Mouse (Mus musculus) gastrocnemius, postnatal 10 days (tissue): Measurements from ENCODE around the gene Ctsd. TPM values are rescaled to one million over a fixed set of nuclear protein-coding genes. Genes with fewer than 3 reads are reported as not detected.

Source experiments
- DNase-seq: peaks from one replicate; pipeline ENCODE4 v3.0.0; 2021; ENCODE audit warnings: mixed read lengths
- total RNA-seq, 2 experiments: library from RNA; stranded (reverse); gene quantifications; 2 replicates each; pipeline ENCODE4 v1.2.3; 2021

Gene Ctsd
- total RNA-seq, 2 experiments from 2014 or later: 249 to 254 TPM

DNA sequence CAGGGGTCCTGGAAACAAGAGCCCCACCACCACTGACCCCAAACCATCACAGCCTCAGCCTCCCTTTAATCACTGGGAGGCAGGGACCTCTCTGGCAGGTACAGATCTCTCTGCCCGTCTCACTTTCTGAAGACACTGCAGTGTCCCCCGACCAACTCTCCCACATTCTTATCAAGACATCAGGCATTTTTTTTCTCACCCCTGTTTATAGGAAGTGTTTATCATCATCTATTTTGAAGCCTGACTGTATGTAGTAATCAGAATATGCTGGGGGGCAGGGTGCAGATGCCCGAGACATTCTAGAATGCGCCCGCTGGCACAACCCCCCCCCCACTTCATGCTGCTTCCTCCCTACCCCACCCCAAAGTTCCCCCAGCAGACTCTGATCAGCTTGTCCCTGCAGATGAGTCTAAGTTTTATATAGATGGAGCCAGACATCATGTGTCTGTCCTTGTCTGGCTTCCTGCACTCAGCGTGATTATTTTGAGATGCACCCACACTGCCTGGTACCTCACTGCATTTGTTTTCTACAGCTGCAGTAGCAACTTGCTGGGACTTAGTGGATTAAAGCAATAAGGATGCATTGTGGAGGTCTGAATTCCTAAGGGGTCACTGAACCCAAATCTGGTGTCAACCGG is 12.4 kb upstream of the Ctsd start:
- no peak for DNase-seq

DNA sequence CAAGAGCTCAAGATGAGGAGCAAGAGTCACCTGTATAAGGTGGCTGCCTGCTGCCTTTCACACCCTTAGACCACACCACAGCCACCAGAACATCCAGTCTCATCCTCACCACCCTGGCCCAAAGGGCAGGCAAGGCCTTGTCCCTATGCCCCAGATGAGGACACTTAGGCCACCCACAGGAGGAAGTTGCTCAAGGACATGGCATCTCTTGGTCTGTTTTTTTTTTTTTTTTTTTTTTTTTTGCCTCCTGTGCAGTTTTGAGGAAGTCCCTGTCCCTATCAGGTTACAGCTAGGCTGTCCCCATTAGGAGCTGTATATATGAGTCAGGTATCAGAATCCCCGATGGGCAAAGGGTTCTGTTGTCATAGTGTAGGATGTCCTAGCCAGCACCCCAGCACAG is 11.4 kb upstream of the Ctsd start:
- no peak for DNase-seq

DNA sequence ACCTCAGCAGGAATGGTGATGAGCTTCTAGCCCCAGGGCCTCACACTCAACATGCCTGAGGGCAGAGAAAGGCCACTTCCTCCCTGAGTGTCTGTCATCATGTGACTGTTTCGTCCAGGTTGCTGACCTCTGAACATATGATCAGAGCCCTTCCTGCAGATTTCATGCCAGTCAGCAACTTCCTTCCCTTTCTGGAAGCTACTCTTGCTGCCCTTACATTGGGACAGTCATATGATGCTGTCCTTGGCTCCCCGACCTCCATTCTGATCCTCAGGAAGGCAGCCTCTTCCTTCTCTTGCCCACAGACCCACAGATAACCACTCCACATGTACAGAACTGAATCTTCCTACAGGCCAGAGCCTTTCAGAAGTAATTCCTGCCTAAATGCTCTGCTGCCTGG is 10.2 kb upstream of the Ctsd start:
- DNase-seq: no peak

DNA sequence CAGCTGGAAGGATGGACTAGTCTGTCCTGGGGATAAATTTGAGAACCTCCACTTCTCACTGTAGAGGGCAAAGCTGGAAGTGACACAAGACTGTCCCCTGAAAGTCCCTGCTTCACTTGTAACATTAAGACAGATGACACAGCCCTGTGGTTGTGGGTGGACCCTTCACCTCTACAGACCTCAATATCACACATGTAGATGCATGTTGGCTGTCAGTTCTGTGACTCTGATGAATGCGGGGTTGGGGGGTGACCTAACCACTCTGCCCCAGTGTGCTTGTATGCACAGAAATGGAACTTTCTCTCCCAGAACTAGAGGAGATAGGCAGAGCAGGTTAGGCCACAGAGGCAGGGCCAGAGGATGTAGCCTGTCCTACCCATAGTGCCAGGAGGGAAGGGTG is 8.8 kb upstream of the Ctsd start:
- DNase-seq: no peak

DNA sequence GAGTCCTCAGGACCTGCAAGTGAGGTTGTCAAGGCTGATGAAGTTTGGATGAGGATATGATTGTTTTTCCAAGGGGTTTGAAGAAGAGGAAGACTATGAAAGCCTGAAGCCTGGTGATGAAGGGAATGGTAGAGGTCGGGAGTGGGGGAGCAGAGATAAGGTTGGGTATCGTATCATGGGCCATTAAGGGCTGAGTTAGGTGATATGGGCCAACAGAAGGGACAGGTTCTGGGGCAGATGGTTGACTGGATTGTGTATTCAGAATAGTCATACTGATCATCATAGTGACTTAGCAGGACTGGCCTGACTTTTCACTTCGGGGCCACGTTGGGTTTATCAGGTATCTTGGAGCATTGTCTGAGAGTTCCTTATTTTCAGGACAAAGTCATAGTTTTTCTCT is 7.6 kb upstream of the Ctsd start:
- DNase-seq: no peak

GRCm38 (mm10) chr7:142394261-142395190 is 6.7 kb upstream of the Ctsd start:
- no peak for DNase-seq

- DNase-seq: no peak
Measured at GRCm38 (mm10) chr7:142393191-142393590, 5.4 kb upstream of the Ctsd start.

- no peak for DNase-seq
Measured at GRCm38 (mm10) chr7:142391609-142392008, 3.8 kb upstream of the Ctsd start.

DNA sequence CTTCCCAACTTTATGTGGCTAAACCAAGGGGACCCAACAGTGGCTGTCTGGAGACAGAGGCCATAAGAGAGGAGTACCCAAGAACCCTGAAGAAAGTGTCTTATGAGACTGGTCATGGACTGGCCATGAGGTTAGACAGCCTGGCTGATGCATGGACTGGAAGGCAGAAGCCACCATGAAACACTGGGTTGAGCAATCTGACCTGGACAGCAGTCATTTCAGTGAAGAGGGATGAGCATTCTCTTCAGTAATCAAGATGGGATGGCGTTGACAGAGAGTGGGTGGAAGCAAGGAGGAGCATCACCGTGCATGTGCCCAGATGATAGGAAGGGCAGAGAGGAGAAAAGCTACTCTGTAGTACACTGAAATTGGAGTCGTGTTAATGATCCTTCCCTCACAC is 3.3 kb upstream of the Ctsd start:
- DNase-seq: no peak

GRCm38 (mm10) chr7:142389961-142390650 is 2.3 kb upstream of the Ctsd start:
- DNase-seq: no peak

DNA sequence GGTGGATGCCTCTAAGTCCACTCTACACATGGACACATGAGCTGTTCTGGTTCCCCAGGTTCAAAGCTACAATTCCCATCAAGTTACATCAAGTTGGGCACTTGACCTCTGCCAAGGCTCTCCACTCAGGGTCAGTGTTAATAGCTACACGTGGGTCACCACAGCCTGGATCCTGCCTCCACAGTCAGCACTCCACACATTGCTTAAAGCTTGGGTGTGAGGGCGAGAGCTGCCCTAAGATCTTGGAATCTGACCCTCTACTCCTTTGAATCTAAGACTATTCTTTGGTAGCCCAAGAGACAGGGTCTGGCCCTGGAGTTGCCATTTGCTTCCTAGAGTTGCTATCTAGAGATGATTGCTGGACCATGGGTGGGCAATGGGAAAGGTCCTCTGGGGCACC is 902 bp upstream of the Ctsd start:
- no peak for DNase-seq

DNA sequence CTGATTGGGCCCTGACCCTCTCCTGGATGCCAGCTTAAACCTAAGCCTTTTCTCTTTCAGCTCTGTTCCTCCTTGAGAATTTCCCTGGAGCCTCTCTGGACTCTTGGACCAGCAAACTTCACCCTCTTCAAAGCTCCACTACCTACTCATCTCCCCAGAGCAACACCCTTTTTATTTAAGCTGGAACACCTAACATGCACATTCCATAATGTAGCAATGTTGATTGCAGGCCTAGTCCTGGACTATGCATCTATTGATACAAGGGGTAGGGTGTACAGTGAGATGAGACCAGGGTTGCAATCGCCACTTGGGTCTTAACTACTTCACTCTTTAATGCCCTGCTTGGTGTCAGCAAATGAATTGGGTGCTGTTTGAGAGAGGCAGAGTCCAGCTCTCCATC is 360 bp upstream of the Ctsd start:
- no peak for DNase-seq

DNA sequence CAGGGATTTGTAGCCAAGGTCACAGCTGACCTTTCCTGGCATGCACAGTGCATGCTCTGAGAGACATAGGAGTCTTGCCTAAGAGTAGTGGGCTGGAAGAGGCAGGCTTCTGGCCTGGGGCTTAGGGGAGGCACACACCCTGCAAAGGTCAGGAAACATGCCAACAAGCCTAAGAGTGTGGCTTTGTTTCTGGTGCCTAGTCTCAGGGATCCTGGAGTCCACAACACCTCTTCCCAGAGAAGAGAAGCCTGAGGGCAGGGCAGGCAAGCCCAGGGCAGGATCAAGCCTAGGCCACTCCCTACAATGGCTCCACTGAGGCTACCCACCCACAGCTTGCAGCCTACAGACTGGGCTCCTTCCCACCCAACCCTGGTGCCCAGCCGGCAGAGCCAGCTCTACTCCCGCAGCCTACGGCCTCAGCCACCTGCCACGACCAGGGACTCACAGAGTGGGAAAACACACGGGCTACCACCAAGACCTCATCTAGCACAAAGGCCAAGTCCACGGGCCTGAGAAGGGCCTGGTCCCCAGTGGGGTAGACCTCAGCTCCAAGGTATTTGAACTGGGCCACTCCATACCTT is 1.1 kb downstream of the Ctsd start:
- DNase-seq: no peak

DNA sequence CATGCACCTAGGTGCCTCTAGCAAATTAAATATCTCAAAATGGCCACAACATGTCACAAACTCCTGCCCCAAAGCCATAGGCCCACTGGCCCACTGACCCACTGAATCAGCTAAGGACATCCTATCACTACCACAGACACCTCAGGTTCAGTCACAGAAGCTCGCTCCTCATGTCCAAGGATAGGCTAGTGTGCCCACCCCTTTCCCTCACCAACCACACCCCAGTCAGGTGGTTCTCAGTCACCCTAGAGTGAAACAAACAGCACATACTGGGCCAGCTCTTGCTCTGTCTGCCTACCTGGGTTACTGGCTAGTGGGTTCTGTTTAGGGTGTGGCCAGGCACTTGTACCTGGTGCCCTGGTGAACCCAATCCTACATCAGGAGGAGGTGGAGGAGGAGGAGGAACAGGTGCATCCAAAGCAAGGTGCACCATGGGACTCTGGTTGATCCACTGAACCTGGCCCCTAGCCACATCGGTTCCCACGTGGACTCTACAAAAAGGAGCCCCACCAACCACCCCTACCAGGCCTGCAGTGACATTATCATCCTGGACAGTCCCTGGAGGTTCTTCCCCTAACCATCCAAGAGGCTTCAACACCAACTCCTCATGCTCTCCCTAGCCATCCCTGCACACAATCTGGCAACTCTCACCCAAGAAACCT is 2.0 kb downstream of the Ctsd start:
- no peak for DNase-seq

GRCm38 (mm10) chr7:142384306-142384705 is 3.5 kb downstream of the Ctsd start:
- no peak for DNase-seq

GRCm38 (mm10) chr7:142382567-142382966 is 5.3 kb downstream of the Ctsd start, which contains the start of gene Gm49369:
Gene Gm49369 (minus strand): TSS chr7:142382667.
- no peak for DNase-seq

GRCm38 (mm10) chr7:142381175-142381574 is 6.7 kb downstream of the Ctsd start:
- DNase-seq: no peak

GRCm38 (mm10) chr7:142379186-142379585 is 8.7 kb downstream of the Ctsd start:
- DNase-seq: no peak

- DNase-seq: no peak
Measured at GRCm38 (mm10) chr7:142377233-142377925, 10.5 kb downstream of the Ctsd start.

DNA sequence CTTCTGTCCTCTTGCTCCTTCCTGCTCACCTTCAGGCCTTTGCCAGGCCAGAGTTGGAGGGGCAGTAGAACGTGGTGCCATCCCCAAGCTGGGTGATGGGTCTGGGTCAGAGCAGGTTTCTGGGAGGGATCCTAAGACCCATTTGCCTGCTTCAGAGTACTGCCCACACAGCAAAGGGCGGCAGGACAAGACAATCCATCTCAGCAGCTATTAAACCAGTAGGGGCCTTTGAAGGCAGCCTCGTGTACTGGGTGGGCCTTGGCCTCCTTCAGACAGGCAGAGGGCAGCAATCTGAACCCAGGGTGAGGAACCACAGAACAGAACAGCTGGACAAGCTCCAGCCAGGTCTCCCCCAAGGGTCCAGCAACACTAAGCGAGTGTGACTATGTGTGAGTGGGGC is 11.7 kb downstream of the Ctsd start:
- no peak for DNase-seq

- DNase-seq: no peak
Measured at GRCm38 (mm10) chr7:142375261-142375724, 12.5 kb downstream of the Ctsd start.
